ENCODE assay signal across 28 mouse cellular contexts in the genomic region with DNA sequence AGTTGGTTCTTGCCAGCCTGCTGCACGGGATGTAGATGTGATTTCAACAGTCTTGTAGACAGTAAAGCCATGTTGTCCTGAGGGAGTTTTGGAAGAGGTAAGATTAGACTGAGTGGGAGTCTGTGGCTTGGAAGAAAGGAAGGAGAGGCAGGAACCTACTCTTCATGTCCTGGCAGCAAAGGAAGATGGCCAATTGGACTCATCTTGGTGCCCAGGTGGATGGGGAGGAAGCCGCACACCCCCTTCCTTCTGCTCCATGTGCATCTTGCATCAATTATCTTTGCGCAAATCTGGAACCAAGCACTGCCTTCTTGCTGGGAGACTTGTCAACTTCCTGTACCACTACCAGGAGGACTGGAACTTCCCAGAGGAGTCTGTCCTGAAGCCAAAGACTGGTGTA.
DNase-seq lines count a peak whose midpoint lies in the region; ATAC-seq and TF ChIP-seq lines count a peak whose summit lies in the region.
"Had no signal": no experiment of that assay in that cellular context is flagged by ENCODE, and none has a peak within 500 bp of the region (broad histone marks: within the 10 kb centered on the region; RNA-seq: fewer than 3 reads in every experiment).

No protein-coding gene starts in this region.

- no peaks in the 10 kb centered on the region for H3K4me1 ChIP-seq in heart, adult 2 months (ENCODE audit: control insufficient read depth, insufficient read depth, low read length)
- no peaks in the 10 kb centered on the region for H3K4me1 ChIP-seq in intestine, embryonic 16.5 days (ENCODE audit: control insufficient read depth, insufficient read depth, low read length)
- H3K4me1 ChIP-seq: forebrain, embryonic 12.5 days; hindbrain, embryonic 10.5 days; hindbrain, embryonic 15.5 days; limb, embryonic 12.5 days; liver, embryonic 15.5 days; stomach, embryonic 15.5 days had no signal

- no peaks in the 10 kb centered on the region for H3K9me3 ChIP-seq in intestine, embryonic 16.5 days (ENCODE audit: control insufficient read depth, low read length)
- H3K9me3 ChIP-seq: forebrain, embryonic 12.5 days; hindbrain, embryonic 10.5 days; hindbrain, embryonic 15.5 days; limb, embryonic 12.5 days; liver, embryonic 15.5 days; stomach, embryonic 15.5 days had no signal

- 85% methylated on average over 3 of the region's 3 CpGs for WGBS in heart, adult 2 months
- 88% methylated on average over 3 of the region's 3 CpGs for WGBS in intestine, embryonic 16.5 days

- H3K4me3 ChIP-seq in heart, adult 2 months: no peak overlapping the region
- H3K4me3 ChIP-seq in intestine, embryonic 16.5 days (ENCODE audit: low read length): no peak overlapping the region
- H3K4me3 ChIP-seq: erythroblast, embryonic 14.5 days; forebrain, embryonic 12.5 days; gastrocnemius, adult 2 months; hindbrain, embryonic 10.5 days; hindbrain, embryonic 15.5 days; limb, embryonic 12.5 days; liver, embryonic 15.5 days; stomach, embryonic 15.5 days had no signal

- no peak overlapping the region for H3K9ac ChIP-seq in heart, adult 2 months (ENCODE audit: low read depth, low read length)
- H3K9ac ChIP-seq in intestine, embryonic 16.5 days (ENCODE audit: low read depth, low read length): no peak overlapping the region
- H3K9ac ChIP-seq: forebrain, embryonic 12.5 days; hindbrain, embryonic 15.5 days; limb, embryonic 12.5 days; liver, embryonic 15.5 days; lung, embryonic 14.5 days; stomach, embryonic 15.5 days had no signal

- ATAC-seq in intestine, embryonic 16.5 days: no peak
- ATAC-seq: inflammation-experienced regulatory T-cells, adult 6 months; midbrain, embryonic 16.5 days had no signal

- H3K36me3 ChIP-seq in heart, adult 2 months (ENCODE audit: control insufficient read depth, insufficient read depth, low read length): no peaks in the 10 kb centered on the region
- no peaks in the 10 kb centered on the region for H3K36me3 ChIP-seq in intestine, embryonic 16.5 days (ENCODE audit: control insufficient read depth, insufficient read depth, low read length)
- H3K36me3 ChIP-seq: forebrain, embryonic 12.5 days; G1E; hindbrain, embryonic 10.5 days; hindbrain, embryonic 15.5 days; limb, embryonic 12.5 days; liver, embryonic 15.5 days; stomach, embryonic 15.5 days had no signal

- 0 out of 2 replicates have a peak, but pooled peaks cover 2% of the 10 kb centered on the region for H3K27me3 ChIP-seq in heart, adult 2 months (ENCODE audit: control insufficient read depth, insufficient read depth, low read length)
- H3K27me3 ChIP-seq in intestine, embryonic 16.5 days (replicated peaks; ENCODE audit: control insufficient read depth, insufficient read depth, low read length): no peaks in the 10 kb centered on the region
- H3K27me3 ChIP-seq: forebrain, embryonic 12.5 days; hindbrain, embryonic 15.5 days; limb, embryonic 12.5 days; liver, embryonic 15.5 days; stomach, embryonic 15.5 days had no signal

- no peak overlapping the region for H3K4me2 ChIP-seq in intestine, embryonic 16.5 days (ENCODE audit: low read depth, low read length)
- H3K4me2 ChIP-seq: forebrain, embryonic 12.5 days; hindbrain, embryonic 15.5 days; limb, embryonic 12.5 days; liver, embryonic 15.5 days; lung, embryonic 14.5 days; stomach, embryonic 15.5 days had no signal

- H3K27ac ChIP-seq in heart, adult 2 months: no peak overlapping the region
- no peak overlapping the region for H3K27ac ChIP-seq in intestine, embryonic 16.5 days (ENCODE audit: low read length)
- H3K27ac ChIP-seq: forebrain, embryonic 12.5 days; gastrocnemius, adult 2 months; hindbrain, embryonic 10.5 days; hindbrain, embryonic 15.5 days; limb, embryonic 12.5 days; liver, embryonic 15.5 days; stomach, embryonic 15.5 days had no signal

- DNase-seq in cerebellum, postnatal 10 days: peak; percentile 45 to 52
- no peak for DNase-seq in cerebellum, adult 11-12 months
- DNase-seq in heart, adult 11 months: peak; percentile 84
- no peak for DNase-seq in heart, adult 2 months
- DNase-seq in left cerebral cortex, postnatal 36 days (ENCODE audit: low spot score in 2 of 2): peak; percentile 21 to 54
- DNase-seq in left cerebral cortex, postnatal 14 days (ENCODE audit: low spot score in 2 of 2): no peak
- DNase-seq in fat pad, adult 2 months (ENCODE audit: extremely low read depth, low read depth, low spot score): peak; percentile 39
- DNase-seq: adrenal gland, adult 8-10 months; cerebellum, adult 11 months; gastrocnemius, adult 2 months; gastrocnemius, postnatal 36 days; heart, postnatal 14 days; kidney, adult 18-20 months; kidney, postnatal 36 days; lung, postnatal 14 days; thymus, postnatal 14 days had no signal

- TF ChIP-seq CTCF in heart, adult 2 months (IDR thresholded peaks at IDR 0.05): no peak

- H3K79me2 ChIP-seq in heart, adult 2 months (replicated peaks; ENCODE audit: control insufficient read depth, insufficient read depth, low read length): no peaks in the 10 kb centered on the region

- intact Hi-C loops in heart, adult 2 months (cut with DNase I): no loop called here
- intact Hi-C loops in left cerebral cortex, postnatal 36 days (cut with DNase I): no loop called here
- intact Hi-C loops in left cerebral cortex, postnatal 14 days (cut with DNase I): no loop called here

- no peak for TF ChIP-seq EP300 in heart, adult 2 months (IDR thresholded peaks at IDR 0.05; ENCODE audit: insufficient read depth, low read depth, low read length)

- no peak for TF ChIP-seq POLR2A in heart, adult 2 months (IDR thresholded peaks at IDR 0.05; ENCODE audit: insufficient read depth, low read depth, low read length)

Comparison
In these comparisons a context has a peak if more than half of its experiments do, and no peak if none do; other contexts are left out.
1. DNase-seq: peak in cerebellum, postnatal 10 days (2 of 2), heart, adult 11 months (single experiment), left cerebral cortex, postnatal 36 days (2 of 2) and fat pad, adult 2 months (single experiment); none in cerebellum, adult 11-12 months (single experiment), heart, adult 2 months (0 of 2) and left cerebral cortex, postnatal 14 days (0 of 2).